Mouse (Mus musculus) stomach, embryonic 15.5 days (tissue): ENCODE data around the gene Nipsnap1. TPM values are rescaled to one million over a fixed set of nuclear protein-coding genes. Genes with fewer than 3 reads are reported as not detected.

ENCODE experiments used
- ATAC-seq: fragments of 200-750 bp; cut with Nextera tagmentation; 2 replicates; pipeline ENCODE4 v1.8.0; 2017; ENCODE audit warnings: low read depth, moderate number of reproducible peaks, moderate TSS enrichment; ENCODE audit not compliant: insufficient read depth, low FRiP score
- H3K27ac ChIP-seq: fragments of 300-500 bp; sonication (generic); 2 replicates; pipeline ENCODE4 v1.5.1; 2015; ENCODE audit warnings: mild to moderate bottlenecking, inconsistent platforms
- H3K27me3 ChIP-seq: fragments of 300-500 bp; sonication (generic); replicated peaks from 2 replicates; pipeline ENCODE4 v1.6.1; 2015; ENCODE audit warnings: inconsistent platforms
- H3K36me3 ChIP-seq: fragments of 300-500 bp; sonication (generic); 2 replicates; pipeline ENCODE4 v1.6.1; 2015; ENCODE audit warnings: inconsistent platforms
- H3K4me1 ChIP-seq: fragments of 300-500 bp; sonication (generic); 2 replicates; pipeline ENCODE4 v1.6.1; 2015; ENCODE audit warnings: inconsistent platforms
- H3K4me2 ChIP-seq: fragments of 300-500 bp; sonication (generic); 2 replicates; pipeline ENCODE4 v1.6.1; 2015; ENCODE audit warnings: mild to moderate bottlenecking, inconsistent platforms
- H3K4me3 ChIP-seq: fragments of 300-500 bp; sonication (generic); replicated peaks from 2 replicates; pipeline ENCODE4 v1.5.1; 2015; ENCODE audit warnings: inconsistent platforms
- H3K9ac ChIP-seq: fragments of 300-500 bp; sonication (generic); 2 replicates; pipeline ENCODE4 v1.6.1; 2015; ENCODE audit warnings: inconsistent platforms
- H3K9me3 ChIP-seq: fragments of 300-500 bp; sonication (generic); 2 replicates; pipeline ENCODE4 v1.6.1; 2016; ENCODE audit warnings: inconsistent platforms
- WGBS: fragments of 180-500 bp; shearing (Covaris S2); methylation state at CpG from one replicate; pipeline ENCODE4 v1.1.7; 2015; 5-methylcytosine and 5-hydroxymethylcytosine counted together
- microRNA-seq: library from miRNA; unstranded; fragments of <30 nt; microRNA quantifications from one replicate; pipeline ENCODE4, GENCODE M21; 2016
- polyA plus RNA-seq: library from polyadenylated mRNA; unstranded; fragments of >200 nt; fragmentation: Nextera tagmentation; extraction: Ambion mirVana; gene quantifications from 2 replicates; pipeline ENCODE4 v1.2.1, GENCODE M21; 2015

Gene Nipsnap1
- polyA plus RNA-seq, 1 experiment from 2014 or later = 64.1 TPM

- WGBS = 81% methylated on average over 3 of the region's 3 CpGs
- H3K36me3 ChIP-seq = peaks cover 31% of the 10 kb centered on the region
- no peak overlapping the region for H3K9ac ChIP-seq
- no peaks in the 10 kb centered on the region for H3K9me3 ChIP-seq
- H3K27me3 ChIP-seq = no peaks in the 10 kb centered on the region
- no peak overlapping the region for H3K4me2 ChIP-seq
- peaks cover 14% of the 10 kb centered on the region for H3K4me1 ChIP-seq
- H3K4me3 ChIP-seq = no peak overlapping the region
- H3K27ac ChIP-seq = no peak overlapping the region
- no peak for ATAC-seq
Observed at GRCm38 (mm10) chr11:4927224-4927623, 53.5 kb downstream of the Nipsnap1 start.

- peak; percentile 47; the same call in 1 of the 2 replicates for ATAC-seq
- Histone ChIP-seq H3K4me3 (no peak overlapping the region), H3K27ac (peak overlapping the region; percentile 57; the same call in 1 of the 2 replicates), H3K4me2 (no peak overlapping the region), H3K36me3 (peaks cover 11% of the 10 kb centered on the region; the same call in 1 of the 2 replicates), H3K9ac (no peak overlapping the region), H3K4me1 (peaks cover 14% of the 10 kb centered on the region), H3K9me3 (no peaks in the 10 kb centered on the region), H3K27me3 (no peaks in the 10 kb centered on the region)
- WGBS = 33% methylated on average over 1 of the region's 1 CpGs
Observed at GRCm38 (mm10) chr11:4931009-4931601, 57.4 kb downstream of the Nipsnap1 start.

GRCm38 (mm10) chr11:4936243-4936642, 62.5 kb downstream of the Nipsnap1 start:
- Histone ChIP-seq H3K27ac (no peak overlapping the region), H3K27me3 (no peaks in the 10 kb centered on the region), H3K4me3 (no peak overlapping the region), H3K4me1 (peaks cover 5% of the 10 kb centered on the region; the same call in 1 of the 2 replicates), H3K36me3 (no peaks in the 10 kb centered on the region), H3K4me2 (no peak overlapping the region), H3K9me3 (no peaks in the 10 kb centered on the region), H3K9ac (no peak overlapping the region)
- ATAC-seq = no peak
- WGBS = 83% methylated on average over 5 of the region's 5 CpGs

Small RNA genes lying within 50 kb of the gene (microRNA-seq; reads per million reads assigned to microRNA genes)
- not detected for gene Mir6918

Other genes starting within 250 kb of the Nipsnap1 start
- 31.5 and 36.5 TPM in 2 replicates for gene Ascc2, start 236.2 kb upstream of the Nipsnap1 start, polyA plus RNA-seq
- 920 and 1,051 TPM in 2 replicates for gene Uqcr10, start 169.6 kb upstream of the Nipsnap1 start, polyA plus RNA-seq
- 62.8 and 68.1 TPM in 2 replicates for gene Zmat5, start 169.3 kb upstream of the Nipsnap1 start, polyA plus RNA-seq
- 0.17 and 0.32 TPM in 2 replicates for gene Cabp7, start 127.2 kb upstream of the Nipsnap1 start, polyA plus RNA-seq
- gene Nf2, start 24.4 kb upstream of the Nipsnap1 start, polyA plus RNA-seq = 38.6 and 48.1 TPM in 2 replicates
- gene Thoc5, start 21.4 kb downstream of the Nipsnap1 start, polyA plus RNA-seq = 30.4 and 31.9 TPM in 2 replicates
- gene Nefh, start 74.1 kb downstream of the Nipsnap1 start, polyA plus RNA-seq = 0.50 and 0.75 TPM in 2 replicates
- 57.5 and 60.2 TPM in 2 replicates for gene Ap1b1, start 112.9 kb downstream of the Nipsnap1 start, polyA plus RNA-seq
- 0.71 and 1.3 TPM in 2 replicates for gene Rasl10a, start 184.2 kb downstream of the Nipsnap1 start, polyA plus RNA-seq
- gene Gas2l1, start 191.4 kb downstream of the Nipsnap1 start, polyA plus RNA-seq = 26.3 and 28.9 TPM in 2 replicates
- gene Rhbdd3, start 225.0 kb downstream of the Nipsnap1 start, polyA plus RNA-seq = 27.0 and 28.4 TPM in 2 replicates
- gene Ewsr1, start 225.3 kb downstream of the Nipsnap1 start, polyA plus RNA-seq = 605 and 630 TPM in 2 replicates